Mouse (Mus musculus): ENCODE data around the gene Tcea2.

Tcea2 gene

DNA sequence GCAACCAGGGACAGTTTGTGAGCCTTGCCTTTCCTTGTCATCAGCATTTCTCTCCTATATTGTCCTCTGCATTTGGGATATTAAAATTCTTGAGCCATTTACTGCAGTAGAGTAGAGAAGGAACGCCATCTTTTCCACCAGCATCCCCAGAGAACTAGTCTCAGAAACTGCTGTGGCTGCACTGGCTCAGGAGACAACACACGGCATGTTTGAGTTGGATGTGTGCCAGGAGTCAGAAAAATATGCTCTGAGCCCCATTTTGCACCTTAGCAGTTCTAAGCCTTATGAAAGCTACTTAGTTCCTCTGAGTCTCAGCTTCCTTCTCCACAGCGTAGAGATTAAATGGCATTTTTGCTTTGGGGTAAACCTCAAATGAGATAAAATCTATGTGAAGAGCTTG lies 36.9 kb downstream of the Tcea2 start:
- DNase-seq, result no peak

GRCm38 (mm10) chr2:181720061-181720460 lies 40.0 kb downstream of the Tcea2 start:
- DNase-seq, result no peak

- no peak for DNase-seq
Measured at GRCm38 (mm10) chr2:181721200-181721599, 41.1 kb downstream of the Tcea2 start.

GRCm38 (mm10) chr2:181722213-181722612 lies 42.1 kb downstream of the Tcea2 start:
- peak; percentile 31 for DNase-seq

GRCm38 (mm10) chr2:181727659-181728262 lies 47.7 kb downstream of the Tcea2 start:
- no peak for DNase-seq

DNA sequence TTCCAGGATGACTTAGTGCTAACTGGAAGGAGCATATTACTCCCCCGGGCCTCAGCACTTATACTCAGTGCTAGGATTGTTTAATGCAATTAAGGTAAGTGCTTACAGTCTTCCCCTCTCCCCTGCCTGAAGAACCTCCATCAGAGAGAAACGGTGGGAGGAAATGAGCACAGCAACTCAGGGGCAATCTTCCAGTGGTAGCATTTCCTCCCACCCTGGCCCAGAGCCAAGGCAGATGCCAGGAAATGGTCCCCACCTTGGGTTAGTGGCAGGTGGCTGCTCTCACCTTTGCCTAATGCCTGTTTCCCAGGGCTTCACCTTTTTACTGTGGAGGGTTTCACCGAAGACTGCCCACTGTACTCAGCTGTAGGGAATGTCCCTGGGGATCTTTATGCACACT lies 49.9 kb downstream of the Tcea2 start:
- no peak for DNase-seq
